Mouse (Mus musculus) bone marrow, adult 2 months (tissue): Measurements from ENCODE around the gene Spocd1.

Experiments
- CTCF ChIP-seq: fragments of 200-500 bp; IDR thresholded peaks from 2 replicates; pipeline ENCODE4 v1.5.1; 2011; ENCODE audit warnings: low read length, control low read depth; ENCODE audit not compliant: control insufficient read depth, insufficient read depth
- POLR2A ChIP-seq: fragments of 200-500 bp; IDR thresholded peaks from 2 replicates; pipeline ENCODE4 v1.6.1; 2011; ENCODE audit warnings: low read depth, mild to moderate bottlenecking, control low read depth, low read length, borderline replicate concordance; ENCODE audit not compliant: control insufficient read depth

- no peak for TF ChIP-seq POLR2A
- TF ChIP-seq CTCF, result no peak
These were observed 49.9 kb downstream of the Spocd1 start for GRCm38 (mm10) chr4:129978930-129979329.
